Mouse (Mus musculus): ENCODE measurements around the gene Spata31d1b. TPM values are rescaled to one million over a fixed set of nuclear protein-coding genes. Genes with fewer than 3 reads are reported as not detected.
"Not testable (repeated sequence)": the region's sequence is repeated elsewhere in the genome, so short reads cannot be mapped to it uniquely, and the experiment has no call there.

Spata31d1b gene
- polyA plus RNA-seq, 1 experiment from 2014 or later: not detected

GRCm38 (mm10) chr13:59703514-59703913, 8.6 kb upstream of the Spata31d1b start:
- Histone ChIP-seq H3K4me1 (replicated peaks; ENCODE audit: control insufficient read depth, insufficient read depth, low read length) (no peaks in the 10 kb centered on the region), H3K4me3 (ENCODE audit: low read depth, low read length) (no peak overlapping the region), H3K27ac (ENCODE audit: low read depth, low read length) (no peak overlapping the region), H3K4me2 (ENCODE audit: low read depth, low read length, severe bottlenecking) (no peak overlapping the region), H3K27me3 (ENCODE audit: control insufficient read depth, insufficient read depth, low read length) (no peaks in the 10 kb centered on the region), H3K9me3 (ENCODE audit: control insufficient read depth, low read length) (no peaks in the 10 kb centered on the region), H3K9ac (ENCODE audit: low read length) (no peak overlapping the region), H3K36me3 (ENCODE audit: control insufficient read depth, insufficient read depth, low read length) (no peaks in the 10 kb centered on the region)
- DNase-seq (ENCODE audit: low spot score) (no peak), ATAC-seq (replicated peaks; ENCODE audit: low FRiP score) (no peak)
- WGBS: 88% methylated on average over 12 of the region's 12 CpGs

- 68% methylated on average over 12 of the region's 12 CpGs for WGBS
- Histone ChIP-seq H3K4me2 (ENCODE audit: low read depth, low read length, severe bottlenecking) (no peak overlapping the region), H3K36me3 (ENCODE audit: control insufficient read depth, insufficient read depth, low read length) (no peaks in the 10 kb centered on the region), H3K9ac (ENCODE audit: low read length) (no peak overlapping the region), H3K9me3 (ENCODE audit: control insufficient read depth, low read length) (no peaks in the 10 kb centered on the region), H3K27ac (ENCODE audit: low read depth, low read length) (no peak overlapping the region), H3K4me1 (replicated peaks; ENCODE audit: control insufficient read depth, insufficient read depth, low read length) (no peaks in the 10 kb centered on the region), H3K4me3 (ENCODE audit: low read depth, low read length) (no peak overlapping the region), H3K27me3 (ENCODE audit: control insufficient read depth, insufficient read depth, low read length) (no peaks in the 10 kb centered on the region)
- no peak for ATAC-seq (replicated peaks; ENCODE audit: low FRiP score)
- DNase-seq (ENCODE audit: low spot score): no peak
Measured at GRCm38 (mm10) chr13:59704562-59704961, 7.5 kb upstream of the Spata31d1b start.

- Histone ChIP-seq H3K9ac (ENCODE audit: low read length) (no peak within 1 kb of the TSS), H3K4me1 (replicated peaks; ENCODE audit: control insufficient read depth, insufficient read depth, low read length) (no peaks in the 10 kb centered on the region), H3K4me2 (ENCODE audit: low read depth, low read length, severe bottlenecking) (no peak within 1 kb of the TSS), H3K4me3 (ENCODE audit: low read depth, low read length) (no peak within 1 kb of the TSS), H3K27ac (ENCODE audit: low read depth, low read length) (no peak within 1 kb of the TSS), H3K36me3 (ENCODE audit: control insufficient read depth, insufficient read depth, low read length) (no peaks in the 10 kb centered on the region), H3K27me3 (ENCODE audit: control insufficient read depth, insufficient read depth, low read length) (no peaks in the 10 kb centered on the region), H3K9me3 (ENCODE audit: control insufficient read depth, low read length) (no peaks in the 10 kb centered on the region)
- 92% methylated on average over 15 of the region's 15 CpGs for WGBS
- ATAC-seq (replicated peaks; ENCODE audit: low FRiP score): no peak
- DNase-seq (ENCODE audit: low spot score): no peak
Measured at GRCm38 (mm10) chr13:59710230-59710629, 1.9 kb upstream of the Spata31d1b start, which contains the start of gene Spata31d1a. Gene Spata31d1a (minus strand): TSS chr13:59710330.

- no peak overlapping the region for H3K4me3 ChIP-seq (ENCODE audit: low read depth, low read length)
- WGBS: 49% methylated on average over 3 of the region's 3 CpGs
- H3K27me3 ChIP-seq (ENCODE audit: control insufficient read depth, insufficient read depth, low read length): no peaks in the 10 kb centered on the region
- no peak overlapping the region for H3K9ac ChIP-seq (ENCODE audit: low read length)
- no peak overlapping the region for H3K27ac ChIP-seq (ENCODE audit: low read depth, low read length)
- no peaks in the 10 kb centered on the region for H3K9me3 ChIP-seq (ENCODE audit: control insufficient read depth, low read length)
- H3K4me1 ChIP-seq (replicated peaks; ENCODE audit: control insufficient read depth, insufficient read depth, low read length): no peaks in the 10 kb centered on the region
- ATAC-seq (replicated peaks; ENCODE audit: low FRiP score) (no peak), DNase-seq (ENCODE audit: low spot score) (no peak)
- no peak overlapping the region for H3K4me2 ChIP-seq (ENCODE audit: low read depth, low read length, severe bottlenecking)
- no peaks in the 10 kb centered on the region for H3K36me3 ChIP-seq (ENCODE audit: control insufficient read depth, insufficient read depth, low read length)
Measured at GRCm38 (mm10) chr13:59713710-59714109, 1.6 kb downstream of the Spata31d1b start.

- not testable (repeated sequence) for ATAC-seq (replicated peaks; ENCODE audit: low FRiP score); H3K27ac ChIP-seq (ENCODE audit: low read depth, low read length); H3K9ac ChIP-seq (ENCODE audit: low read length); H3K4me1 ChIP-seq (replicated peaks; ENCODE audit: control insufficient read depth, insufficient read depth, low read length); H3K4me2 ChIP-seq (ENCODE audit: low read depth, low read length, severe bottlenecking); H3K9me3 ChIP-seq (ENCODE audit: control insufficient read depth, low read length); H3K4me3 ChIP-seq (ENCODE audit: low read depth, low read length); H3K36me3 ChIP-seq (ENCODE audit: control insufficient read depth, insufficient read depth, low read length); DNase-seq (ENCODE audit: low spot score); H3K27me3 ChIP-seq (ENCODE audit: control insufficient read depth, insufficient read depth, low read length)
- 49% methylated on average over 6 of the region's 6 CpGs for WGBS
Measured at GRCm38 (mm10) chr13:59718857-59719440, 6.9 kb downstream of the Spata31d1b start.

- no peak overlapping the region for H3K4me2 ChIP-seq (ENCODE audit: low read depth, low read length, severe bottlenecking)
- WGBS: 92% methylated on average over 1 of the region's 1 CpGs
- DNase-seq (ENCODE audit: low spot score) (no peak), ATAC-seq (replicated peaks; ENCODE audit: low FRiP score) (no peak)
- no peaks in the 10 kb centered on the region for H3K36me3 ChIP-seq (ENCODE audit: control insufficient read depth, insufficient read depth, low read length)
- H3K9ac ChIP-seq (ENCODE audit: low read length): no peak overlapping the region
- no peak overlapping the region for H3K27ac ChIP-seq (ENCODE audit: low read depth, low read length)
- no peaks in the 10 kb centered on the region for H3K4me1 ChIP-seq (replicated peaks; ENCODE audit: control insufficient read depth, insufficient read depth, low read length)
- no peak overlapping the region for H3K4me3 ChIP-seq (ENCODE audit: low read depth, low read length)
- no peaks in the 10 kb centered on the region for H3K27me3 ChIP-seq (ENCODE audit: control insufficient read depth, insufficient read depth, low read length)
- H3K9me3 ChIP-seq (ENCODE audit: control insufficient read depth, low read length): no peaks in the 10 kb centered on the region
Measured at GRCm38 (mm10) chr13:59719475-59719874, 7.4 kb downstream of the Spata31d1b start.

GRCm38 (mm10) chr13:59722089-59722488, 10.0 kb downstream of the Spata31d1b start:
- H3K9ac ChIP-seq (ENCODE audit: low read length); ATAC-seq (replicated peaks; ENCODE audit: low FRiP score); H3K36me3 ChIP-seq (ENCODE audit: control insufficient read depth, insufficient read depth, low read length); H3K4me3 ChIP-seq (ENCODE audit: low read depth, low read length); H3K27me3 ChIP-seq (ENCODE audit: control insufficient read depth, insufficient read depth, low read length); H3K9me3 ChIP-seq (ENCODE audit: control insufficient read depth, low read length); H3K4me1 ChIP-seq (replicated peaks; ENCODE audit: control insufficient read depth, insufficient read depth, low read length); H3K4me2 ChIP-seq (ENCODE audit: low read depth, low read length, severe bottlenecking); H3K27ac ChIP-seq (ENCODE audit: low read depth, low read length); DNase-seq (ENCODE audit: low spot score): not testable (repeated sequence)
- 88% methylated on average over 1 of the region's 1 CpGs for WGBS

- Histone ChIP-seq H3K27me3 (ENCODE audit: control insufficient read depth, insufficient read depth, low read length) (peaks cover 2% of the 10 kb centered on the region; the same call in 1 of the 2 replicates), H3K36me3 (ENCODE audit: control insufficient read depth, insufficient read depth, low read length) (no peaks in the 10 kb centered on the region), H3K27ac (ENCODE audit: low read depth, low read length) (no peak overlapping the region), H3K4me1 (replicated peaks; ENCODE audit: control insufficient read depth, insufficient read depth, low read length) (no peaks in the 10 kb centered on the region), H3K9me3 (ENCODE audit: control insufficient read depth, low read length) (no peaks in the 10 kb centered on the region), H3K4me3 (ENCODE audit: low read depth, low read length) (no peak overlapping the region), H3K4me2 (ENCODE audit: low read depth, low read length, severe bottlenecking) (peak overlapping the region; percentile 37), H3K9ac (ENCODE audit: low read length) (peak overlapping the region; percentile 24)
- ATAC-seq (replicated peaks; ENCODE audit: low FRiP score): no peak
- no peak for DNase-seq (ENCODE audit: low spot score)
- WGBS: 32% methylated on average over 29 of the region's 29 CpGs
Measured at GRCm38 (mm10) chr13:59726139-59726867, 14.2 kb downstream of the Spata31d1b start.
